In genomic region chr19:4811909-4812242, GRCm38 (mm10) we compare ENCODE assay signal across 1 mouse cellular context.
TF ChIP-seq lines count a peak whose summit lies in the region.

No protein-coding gene starts in this region.

TF ChIP-seq in CH12.LX, 34 proteins besides CTCF, POLR2A, EP300 and RAD21 (continued from another document):
- TF ChIP-seq TCF12 (IDR thresholded peaks at IDR 0.05; ENCODE audit: low read depth, low read length) (no peak), KAT2A (IDR thresholded peaks at IDR 0.05; ENCODE audit: insufficient replicate concordance, low read length) (0 out of 2 replicates have a peak, but pooled peaks have one; percentile 4), SIN3A (IDR thresholded peaks at IDR 0.05; ENCODE audit: low read length) (peak; percentile 49), ETS1 (conservative IDR thresholded peaks at IDR 0.05; ENCODE audit: low read depth, low read length) (no peak), JUN (IDR thresholded peaks at IDR 0.05; ENCODE audit: insufficient read depth, low read depth, low read length) (no peak), HCFC1 (IDR thresholded peaks at IDR 0.05; ENCODE audit: low read depth, low read length) (no peak), USF1 (IDR thresholded peaks at IDR 0.05; ENCODE audit: low read depth, low read length) (no peak), UBTF (IDR thresholded peaks at IDR 0.05; ENCODE audit: low read depth, low read length) (no peak), IRF4 (IDR thresholded peaks at IDR 0.05; ENCODE audit: low read depth, low read length) (no peak), USF2 (conservative IDR thresholded peaks at IDR 0.05; ENCODE audit: low read depth, low read length) (no peak), CHD2 (IDR thresholded peaks at IDR 0.05; ENCODE audit: low read length) (no peak), ZMIZ1 (IDR thresholded peaks at IDR 0.05; ENCODE audit: low read depth, low read length) (no peak), MAZ (IDR thresholded peaks at IDR 0.05; ENCODE audit: low read depth, low read length) (no peak), ZNF384 (IDR thresholded peaks at IDR 0.05; ENCODE audit: low read depth, low read length) (no peak), POLR2AphosphoS2 (IDR thresholded peaks at IDR 0.05; ENCODE audit: low read depth, low read length) (no peak), GABPA (IDR thresholded peaks at IDR 0.05; ENCODE audit: insufficient replicate concordance, low read depth, low read length) (no peak)
TF ChIP-seq in CH12.LX: peak in this region for 3.
